Mouse (Mus musculus) olfactory bulb, adult 2 months (tissue): ENCODE results near the gene Impg1.

Experiments
- CTCF ChIP-seq: fragments of 200-500 bp; IDR thresholded peaks from 2 replicates; pipeline ENCODE4 v1.5.1; 2012; ENCODE audit warnings: low read depth, mild to moderate bottlenecking, low read length, moderate library complexity; ENCODE audit not compliant: insufficient read depth
- POLR2A ChIP-seq: fragments of 200-500 bp; IDR thresholded peaks from 2 replicates; pipeline ENCODE4 v1.6.1; 2012; ENCODE audit warnings: mild to moderate bottlenecking, low read depth, low read length, moderate library complexity; ENCODE audit not compliant: insufficient read depth

DNA sequence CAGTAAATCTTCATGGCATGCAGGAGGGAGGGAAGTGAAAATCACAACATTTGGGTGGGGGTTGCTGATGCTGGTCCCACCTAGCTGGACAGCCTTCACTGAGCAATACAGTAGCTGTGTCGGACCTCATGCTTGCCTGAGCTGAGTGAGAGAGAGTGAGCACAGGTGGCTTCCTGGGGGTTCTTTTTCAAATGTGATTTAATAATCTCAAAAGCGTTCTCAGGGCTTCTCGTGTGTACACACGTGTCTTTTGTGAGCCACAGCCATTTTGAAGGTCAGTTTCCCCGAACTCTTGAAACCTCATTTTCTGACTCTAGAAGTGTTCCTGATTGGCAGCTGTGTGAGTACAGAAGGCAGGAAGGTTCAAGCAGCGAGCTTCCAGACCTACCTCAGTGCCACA, 122.8 kb downstream of the Impg1 start:
- TF ChIP-seq POLR2A: no peak
- no peak for TF ChIP-seq CTCF
